Mouse (Mus musculus) layer of hippocampus, adult 9-10 months (tissue): ENCODE measurements at regions not wholly inside any gene's neighbourhood (a gene's known extent, or its start where the extent isn't known, plus 50 kb on each side); places are given as distances from the start of the nearest gene placed in this dataset.

Source experiments
- DNase-seq: peaks from one replicate; pipeline ENCODE4 v3.0.0; 2022; ENCODE audit warnings: low spot score

DNA sequence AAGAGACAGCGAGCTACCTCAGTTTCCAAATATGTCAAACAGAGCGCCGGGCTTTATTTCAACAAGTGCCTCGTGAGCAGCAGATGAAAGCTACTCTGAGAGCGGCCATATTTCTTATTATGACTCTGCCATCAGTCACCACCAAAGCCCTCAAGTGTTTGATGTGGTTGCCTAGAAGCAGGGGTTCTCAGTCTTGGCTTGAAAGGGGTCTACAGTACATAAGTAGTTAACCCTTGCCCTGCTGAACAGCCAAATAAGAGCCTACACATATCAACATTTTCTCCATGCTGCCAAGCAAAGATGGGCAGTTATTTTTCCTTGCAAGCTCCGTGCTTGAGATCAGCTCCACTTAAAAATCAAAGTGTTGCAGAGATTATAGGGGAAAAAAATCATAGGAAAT is 788.8 kb downstream of the Nr2f2 start:
- DNase-seq = no peak

DNA sequence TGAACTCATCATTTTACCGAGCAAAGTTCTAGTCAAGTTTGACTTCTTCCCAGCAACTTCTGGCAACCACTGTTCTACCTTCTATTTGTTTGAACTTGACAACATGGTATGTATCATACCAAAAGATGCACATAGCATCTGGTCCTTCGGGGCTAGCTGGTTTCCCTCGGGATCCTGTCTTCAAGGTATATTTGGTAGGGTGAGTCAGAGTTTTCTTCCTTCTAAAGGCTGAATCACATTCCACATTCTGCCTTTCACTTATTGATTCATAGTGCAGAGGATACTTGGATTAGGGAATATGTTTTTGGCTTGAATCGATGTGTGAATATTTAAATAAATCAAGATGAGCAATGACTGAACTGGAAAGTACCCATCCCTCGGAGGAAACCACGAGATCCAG is 789.9 kb downstream of the Nr2f2 start:
- no peak for DNase-seq

DNA sequence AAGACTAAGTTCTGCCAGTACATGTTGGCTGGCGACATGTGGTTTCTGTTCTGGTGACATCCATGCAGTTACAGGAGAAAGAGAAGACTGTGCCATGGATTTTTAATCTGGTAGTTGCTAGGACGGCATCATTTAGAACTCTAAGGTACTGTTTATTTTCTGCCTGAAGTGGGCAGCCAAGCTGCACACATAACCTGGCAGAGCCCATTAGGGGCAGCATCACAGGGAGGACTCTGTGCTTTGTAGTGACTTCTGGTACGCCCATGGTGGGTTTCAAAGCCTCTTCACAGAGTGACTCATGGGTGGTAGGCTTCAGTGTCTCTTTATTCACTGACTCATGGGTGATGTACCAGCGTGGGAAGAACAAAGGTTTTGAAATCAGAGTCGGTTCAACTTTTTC is 792.8 kb downstream of the Nr2f2 start:
- DNase-seq = no peak

DNA sequence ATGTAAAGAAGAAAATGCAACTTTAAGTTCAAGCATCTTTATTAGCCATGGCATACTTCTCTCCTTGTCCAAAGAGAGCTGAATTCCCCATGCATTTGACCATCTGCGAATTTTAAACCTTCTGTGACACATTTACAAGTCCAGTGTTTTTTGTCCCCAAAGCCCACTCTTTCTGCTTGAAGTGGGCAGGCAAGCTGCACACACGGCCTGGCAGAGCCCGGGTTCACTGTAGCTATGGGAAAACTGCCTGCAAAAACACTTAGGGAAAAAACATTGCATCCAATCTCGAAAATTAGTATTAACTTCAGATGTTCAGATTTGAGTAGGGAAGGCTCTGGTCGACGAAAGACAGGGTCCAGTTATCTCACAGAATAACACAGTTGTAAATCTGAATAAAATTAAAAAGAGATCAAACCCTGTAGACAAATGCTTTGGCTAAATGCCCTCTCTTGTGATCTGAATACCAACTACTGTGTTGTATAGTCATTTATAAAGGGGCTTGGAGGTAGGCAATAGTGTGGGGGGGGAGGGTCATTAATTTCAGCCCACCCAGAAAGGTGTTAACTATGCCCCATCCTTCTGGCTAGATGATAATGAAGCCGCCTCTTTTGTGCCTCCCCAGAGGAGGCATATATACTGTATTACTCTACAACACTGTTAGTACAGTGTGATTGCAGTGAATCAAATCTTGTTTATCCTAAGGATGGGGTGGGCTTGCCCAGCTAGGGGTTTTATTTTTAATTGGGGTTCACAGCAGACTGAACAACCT is 793.7 kb downstream of the Nr2f2 start:
- DNase-seq = no peak

DNA sequence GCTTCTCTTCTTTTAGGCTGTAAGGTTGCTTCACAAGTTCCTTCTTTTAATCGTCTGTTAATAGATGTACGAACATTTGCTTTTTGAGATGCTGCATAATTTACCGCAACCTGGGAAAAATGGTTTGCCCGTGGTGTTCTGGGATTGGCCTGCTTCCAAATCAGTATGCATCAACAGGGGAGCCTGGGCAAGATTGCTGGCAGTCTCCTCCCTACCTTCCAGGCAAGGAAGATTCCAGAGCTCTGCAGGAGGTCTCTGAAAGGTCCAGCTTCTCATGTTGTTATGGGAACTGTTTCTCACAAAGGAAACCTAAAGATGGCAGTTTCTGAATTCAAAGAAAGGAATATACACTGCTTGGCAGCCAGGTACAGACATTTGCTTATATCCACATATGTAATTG is 799.6 kb downstream of the Nr2f2 start:
- no peak for DNase-seq

DNA sequence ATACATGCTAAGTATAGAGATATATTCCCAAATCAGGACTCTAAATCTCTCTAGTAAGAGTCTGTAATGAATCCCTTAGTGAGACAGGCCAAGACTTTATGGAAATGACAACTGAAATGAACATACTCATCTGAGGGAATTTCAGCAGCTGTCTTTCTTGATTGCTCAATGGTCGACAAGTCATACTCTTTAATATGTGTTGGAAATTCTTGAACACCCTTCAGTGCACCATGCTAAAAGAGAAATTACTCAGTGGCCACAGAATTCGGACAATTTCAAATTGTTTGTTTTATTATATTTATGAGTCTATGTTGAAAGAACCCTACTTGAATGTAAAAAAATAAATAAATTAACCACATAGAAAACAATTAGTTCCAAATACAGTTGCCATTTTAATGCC is 802.1 kb downstream of the Nr2f2 start:
- DNase-seq = no peak

DNA sequence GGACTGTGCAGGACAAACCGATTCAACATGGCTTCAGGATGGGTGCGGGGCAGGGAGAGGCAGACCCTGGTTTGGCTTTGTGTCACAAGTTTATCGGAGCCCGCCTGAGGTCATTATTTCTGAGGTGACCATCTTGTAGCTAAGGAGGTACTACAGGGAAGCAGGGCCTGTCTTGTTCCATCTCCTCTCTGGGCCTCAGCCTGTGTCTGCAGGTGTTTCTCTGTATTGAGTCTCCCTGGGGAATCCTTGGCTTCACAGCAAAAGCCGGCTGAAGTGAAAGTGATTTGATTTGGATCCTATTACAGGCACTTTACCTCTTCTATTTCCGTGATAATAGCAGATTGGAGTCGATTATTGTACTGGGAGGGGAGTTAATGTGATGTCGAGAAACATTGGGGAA is 805.7 kb upstream of the Arrdc4 start:
- no peak for DNase-seq

DNA sequence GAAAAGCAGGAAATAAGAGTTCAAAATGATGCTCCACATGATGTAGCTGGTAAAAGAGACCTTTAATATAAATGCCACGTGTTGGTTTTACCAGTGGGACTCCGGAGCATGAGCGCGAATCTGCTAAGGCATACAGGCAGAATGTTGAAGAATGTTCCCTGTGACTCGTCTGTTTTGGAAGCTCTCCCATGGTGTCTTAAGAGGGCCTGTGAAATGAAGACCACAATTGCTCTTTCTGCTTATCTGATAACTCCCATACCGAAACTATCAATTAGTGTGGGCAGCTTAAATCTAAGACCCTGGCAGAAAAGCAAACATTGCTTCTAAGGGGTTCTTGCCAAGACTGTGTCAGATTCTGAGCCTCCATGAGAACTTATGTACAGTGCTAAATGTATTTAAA is 804.9 kb upstream of the Arrdc4 start:
- DNase-seq = no peak

DNA sequence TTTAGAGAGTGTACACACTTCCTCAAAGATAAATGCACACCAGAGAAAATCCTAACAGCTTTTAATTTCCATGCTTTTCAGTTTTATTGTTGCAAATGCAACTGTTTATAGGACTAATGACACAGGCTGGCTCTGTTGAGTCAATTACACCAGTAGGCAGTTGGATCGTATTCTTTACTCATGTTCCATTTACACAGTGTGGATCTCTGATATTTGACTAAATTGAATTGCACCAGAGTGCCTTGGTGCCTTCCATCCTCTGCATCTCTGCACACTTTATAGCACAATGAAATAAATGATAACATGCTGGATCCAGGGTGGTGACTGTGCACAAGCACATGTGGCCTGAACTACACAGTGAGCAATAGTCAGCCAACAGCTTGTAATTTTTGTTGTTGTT is 787.0 kb upstream of the Arrdc4 start:
- no peak for DNase-seq

DNA sequence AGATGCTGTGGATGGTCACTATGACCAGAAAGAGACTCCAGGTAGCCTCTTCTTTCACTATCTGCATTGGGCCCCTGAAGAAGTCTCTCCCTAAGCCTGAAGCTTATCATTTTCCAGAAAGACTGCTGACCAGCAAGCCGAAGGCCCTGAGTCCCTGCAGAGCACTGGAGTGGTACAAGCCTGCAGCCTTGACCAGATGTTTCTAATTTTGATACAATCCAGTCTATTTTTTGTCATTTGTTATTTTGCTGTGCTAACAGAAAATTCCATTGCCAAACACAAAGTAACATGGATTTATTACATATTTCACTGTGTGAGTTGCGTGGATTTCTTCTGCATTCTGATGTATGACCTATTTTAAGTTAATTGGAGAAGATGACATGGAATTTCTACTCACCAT is 764.9 kb upstream of the Arrdc4 start:
- DNase-seq = no peak

DNA sequence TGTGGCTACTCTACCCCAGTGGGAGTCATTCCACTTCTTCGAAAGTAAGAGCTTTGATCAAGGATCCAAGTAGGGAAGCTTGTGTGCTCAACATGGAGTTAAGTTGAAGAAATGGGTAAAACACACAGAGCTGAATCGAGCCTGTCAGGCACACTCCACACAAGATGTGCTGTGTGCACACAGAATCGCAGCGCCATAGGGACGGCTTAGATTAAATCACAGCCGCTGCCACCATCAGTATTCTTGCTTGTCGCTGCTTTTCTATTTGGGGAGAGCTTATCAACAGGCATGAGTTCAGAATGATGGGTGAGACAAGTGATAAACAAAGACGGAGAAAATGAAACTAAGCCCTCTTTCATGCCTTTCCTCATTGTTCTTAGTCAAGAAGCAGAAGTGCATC is 761.3 kb upstream of the Arrdc4 start:
- no peak for DNase-seq

DNA sequence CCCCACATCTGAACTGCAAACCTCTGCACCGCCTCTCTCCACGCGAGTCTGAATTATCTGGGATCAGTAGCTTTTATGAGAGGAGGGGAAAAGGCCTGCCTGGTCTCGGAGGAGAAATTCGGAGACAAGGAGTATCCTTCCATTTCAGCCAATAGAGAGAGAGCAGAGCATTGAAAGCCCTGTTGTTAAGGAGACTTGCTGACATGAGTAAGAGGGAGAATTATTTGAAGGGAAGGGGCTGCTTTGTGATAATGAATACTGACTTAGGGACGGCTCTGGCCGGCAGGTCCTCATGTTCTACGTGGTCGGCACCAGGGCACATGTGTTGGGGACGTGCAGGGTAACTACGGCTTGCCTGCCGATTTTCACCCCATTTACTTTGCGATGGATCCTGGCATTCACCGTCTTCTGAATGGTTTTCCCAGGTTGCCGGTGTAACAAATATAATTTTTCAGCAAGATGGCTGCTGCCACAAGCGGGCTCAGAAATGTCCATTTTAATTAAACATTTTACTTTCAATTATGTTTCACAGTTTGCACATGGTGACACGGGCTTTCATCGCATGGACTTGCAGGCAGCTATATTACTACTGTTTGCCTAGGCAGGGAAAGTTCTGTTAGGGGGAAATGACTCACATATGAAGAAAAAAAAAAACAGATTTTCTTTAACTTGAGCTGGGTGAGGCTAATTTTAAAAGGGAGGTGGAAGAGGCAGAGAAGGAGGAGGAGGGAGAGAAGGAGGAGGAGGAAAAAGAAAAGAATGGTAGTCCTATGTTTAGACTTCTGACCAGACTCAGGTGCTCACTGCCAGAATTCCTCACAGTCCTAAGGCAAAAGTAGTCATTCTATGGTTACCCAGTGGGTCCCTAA is 744.3 kb upstream of the Arrdc4 start:
- no peak for DNase-seq

DNA sequence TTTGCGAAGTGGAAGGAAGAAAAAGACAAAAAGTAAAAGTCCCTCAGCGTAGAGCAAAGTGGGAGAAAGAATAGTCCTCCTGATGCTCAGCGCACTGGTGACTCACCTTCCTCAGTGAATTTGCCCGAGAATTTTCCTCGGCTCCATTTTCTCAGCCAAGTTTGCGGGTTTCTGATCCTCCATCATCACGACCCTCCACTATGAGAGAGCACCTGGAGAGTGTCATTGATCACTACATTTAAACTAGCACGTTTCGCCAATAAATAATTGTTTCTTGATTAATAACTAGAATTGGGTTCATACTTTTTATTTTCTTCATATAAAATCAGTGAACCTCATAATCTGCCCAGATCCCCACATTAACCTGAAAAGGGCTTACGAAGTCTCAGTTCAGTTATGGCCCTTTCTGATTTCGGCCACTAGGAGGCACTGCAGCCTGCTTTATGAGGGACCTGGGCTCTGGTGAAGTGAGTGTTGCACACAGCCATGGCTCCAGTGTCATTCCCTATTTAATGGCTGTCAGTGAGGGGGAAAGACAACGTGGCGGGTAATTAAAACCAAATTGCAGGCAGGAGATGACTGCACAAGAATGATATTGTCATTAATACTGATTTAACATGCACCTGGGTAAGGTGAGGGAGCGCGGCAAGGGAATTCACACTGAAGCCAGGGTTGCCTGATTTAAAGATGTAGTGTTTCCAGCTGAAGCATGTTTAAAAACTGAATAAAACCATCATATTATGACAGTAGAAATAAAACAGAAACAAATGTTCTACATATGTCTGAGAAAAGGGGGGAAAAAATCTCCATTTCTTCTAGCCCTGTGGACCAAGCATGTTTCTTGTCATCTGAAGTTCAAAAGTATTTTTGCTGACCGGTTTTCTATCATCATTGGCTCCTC is 741.8 kb upstream of the Arrdc4 start:
- DNase-seq = peak; percentile 46

DNA sequence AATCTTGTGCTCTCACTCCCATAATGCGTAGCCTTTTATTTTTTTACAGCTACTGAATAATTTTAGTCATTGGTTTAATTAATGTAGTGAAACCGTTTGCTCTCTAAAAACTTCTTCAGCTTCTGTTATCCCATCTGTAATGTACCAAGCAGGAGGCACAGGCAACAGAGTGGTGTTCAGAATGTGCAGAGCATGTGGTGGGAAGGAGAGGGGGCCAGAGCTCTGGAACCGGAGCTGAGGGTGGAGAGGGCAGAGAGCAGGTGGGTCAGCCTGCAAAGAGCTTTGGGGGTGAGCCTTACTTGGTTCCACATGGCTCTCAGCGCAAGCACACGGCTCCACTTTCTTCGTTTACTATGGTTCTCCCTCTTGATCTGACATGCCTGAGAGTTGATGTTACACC is 739.6 kb upstream of the Arrdc4 start:
- DNase-seq = peak; percentile 56

DNA sequence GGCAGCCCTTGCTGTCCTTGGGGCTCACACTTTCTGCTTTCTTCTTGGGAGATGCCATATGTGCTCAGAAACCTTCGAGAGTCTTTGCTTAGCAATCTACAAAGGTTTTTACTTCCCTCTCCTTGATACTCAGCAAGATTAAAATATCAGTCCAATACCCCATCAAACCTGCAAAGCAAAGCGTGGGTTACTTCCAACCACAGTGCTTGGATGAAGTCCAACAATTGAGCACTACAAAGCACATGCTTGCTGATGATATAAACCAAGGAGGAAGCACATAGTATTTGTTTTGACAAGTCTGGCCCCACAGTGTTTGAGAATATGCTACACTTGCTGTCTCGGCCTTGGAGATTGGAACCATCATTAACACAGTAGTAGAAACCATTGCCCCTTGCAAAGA is 738.1 kb upstream of the Arrdc4 start:
- DNase-seq = no peak

DNA sequence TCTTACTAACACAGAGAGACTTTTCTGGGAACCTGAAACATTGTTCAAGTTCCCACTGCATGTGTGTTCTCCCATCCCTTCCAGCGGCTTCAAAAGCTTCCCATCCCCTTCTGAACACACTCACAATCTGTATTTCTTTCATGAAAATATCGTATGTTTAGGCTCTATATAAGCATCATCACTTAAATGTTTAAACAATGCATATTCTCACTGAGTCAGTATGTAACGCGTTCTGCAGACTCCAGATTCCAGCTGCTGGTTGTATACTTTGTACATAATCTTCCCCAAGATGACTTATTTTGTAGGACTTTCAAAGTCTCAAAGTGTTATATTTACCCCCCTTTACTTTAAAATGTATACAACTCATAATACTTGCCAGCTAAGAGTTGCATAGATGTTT is 735.5 kb upstream of the Arrdc4 start:
- DNase-seq = no peak
